Mouse (Mus musculus) cerebellum, adult 2 months (tissue): ENCODE measurements around the gene Serinc5.

Experiments
- CTCF ChIP-seq: fragments of 200-500 bp; IDR thresholded peaks from 2 replicates; pipeline ENCODE4 v1.5.1; 2011; ENCODE audit warnings: low read depth, mild to moderate bottlenecking, control low read depth, low read length, moderate library complexity, borderline replicate concordance; ENCODE audit not compliant: insufficient read depth
- POLR2A ChIP-seq: fragments of 200-500 bp; IDR thresholded peaks from 2 replicates; pipeline ENCODE4 v1.6.1; 2011; ENCODE audit warnings: low read length, control low read depth, borderline replicate concordance; ENCODE audit not compliant: insufficient read depth

DNA sequence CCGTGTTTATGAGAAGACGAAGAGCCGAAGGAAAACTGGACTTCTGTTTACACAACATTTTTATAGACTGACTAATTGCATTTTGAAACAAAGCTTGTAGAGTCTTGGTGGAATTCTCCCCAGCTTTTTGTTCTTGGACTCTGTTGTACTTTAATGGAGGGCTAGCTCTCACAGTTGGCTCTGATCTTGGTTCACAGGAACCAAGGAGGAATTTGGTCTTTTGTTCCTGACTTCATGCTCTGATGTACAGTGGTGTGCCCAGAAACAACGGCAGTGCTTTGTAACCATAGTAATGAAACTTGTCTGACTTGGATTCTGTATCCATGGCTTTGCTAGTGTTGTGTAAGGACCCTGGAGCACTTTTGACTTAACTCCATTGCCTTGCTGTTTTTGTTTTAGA is 20.6 kb downstream of the Serinc5 start:
- no peak for TF ChIP-seq CTCF
- no peak for TF ChIP-seq POLR2A
